Mouse (Mus musculus): ENCODE results near the gene Camk2n1. TPM values are rescaled to one million over a fixed set of nuclear protein-coding genes. Genes with fewer than 3 reads are reported as not detected.
"Not testable (repeated sequence)": the region's sequence is repeated elsewhere in the genome, so short reads cannot be mapped to it uniquely, and the experiment has no call there.

Gene Camk2n1
- polyA plus RNA-seq (2015; fragmentation: Nextera tagmentation; extraction: Ambion mirVana), result 14.3 and 14.8 TPM in 2 replicates

GRCm38 (mm10) chr4:138453753-138454570 is at the start of gene Camk2n1:
TSS of gene Camk2n1 (plus strand) at chr4:138454314.
- peak; percentile 78 for ATAC-seq (ENCODE audit: low FRiP score)
- no peaks in the 10 kb centered on the region for H3K9me3 ChIP-seq
- H3K36me3 ChIP-seq, result no peaks in the 10 kb centered on the region
- H3K4me2 ChIP-seq, result peak within 1 kb of the TSS; percentile 83
- WGBS, result under 1% methylated on average over 40 of the region's 64 CpGs
- H3K27me3 ChIP-seq, result peaks cover 12% of the 10 kb centered on the region; the same call in 1 of the 2 replicates
- peak within 1 kb of the TSS; percentile 97 for H3K9ac ChIP-seq
- peak within 1 kb of the TSS; percentile 96 for H3K4me3 ChIP-seq
- peaks cover 55% of the 10 kb centered on the region for H3K4me1 ChIP-seq (replicated peaks)
- H3K27ac ChIP-seq, result peak within 1 kb of the TSS; percentile 98

GRCm38 (mm10) chr4:138404806-138405205 is 49.3 kb upstream of the Camk2n1 start:
- no peaks in the 10 kb centered on the region for H3K4me1 ChIP-seq (replicated peaks)
- H3K27me3 ChIP-seq, result peaks cover 18% of the 10 kb centered on the region
- H3K9ac ChIP-seq, result no peak overlapping the region
- WGBS, result 3% methylated on average over 2 of the region's 2 CpGs
- no peak overlapping the region for H3K27ac ChIP-seq
- no peak overlapping the region for H3K4me3 ChIP-seq
- no peaks in the 10 kb centered on the region for H3K9me3 ChIP-seq
- no peak overlapping the region for H3K4me2 ChIP-seq
- no peak for ATAC-seq (ENCODE audit: low FRiP score)
- no peaks in the 10 kb centered on the region for H3K36me3 ChIP-seq

- Histone ChIP-seq H3K4me2 (no peak overlapping the region), H3K9me3 (no peaks in the 10 kb centered on the region), H3K36me3 (no peaks in the 10 kb centered on the region), H3K4me1 (replicated peaks) (no peaks in the 10 kb centered on the region), H3K27me3 (peaks cover 33% of the 10 kb centered on the region), H3K4me3 (no peak overlapping the region), H3K27ac (no peak overlapping the region), H3K9ac (no peak overlapping the region)
- no peak for ATAC-seq (ENCODE audit: low FRiP score)
- WGBS, result 88% methylated on average over 12 of the region's 13 CpGs
Observed at GRCm38 (mm10) chr4:138407479-138408194, 46.5 kb upstream of the Camk2n1 start.

GRCm38 (mm10) chr4:138411011-138411410 is 43.1 kb upstream of the Camk2n1 start:
- no peaks in the 10 kb centered on the region for H3K9me3 ChIP-seq
- H3K27me3 ChIP-seq, result peaks cover 35% of the 10 kb centered on the region
- H3K9ac ChIP-seq, result no peak overlapping the region
- ATAC-seq (ENCODE audit: low FRiP score), result no peak
- WGBS, result 10% methylated on average over 5 of the region's 5 CpGs
- H3K4me3 ChIP-seq, result no peak overlapping the region
- peaks cover 12% of the 10 kb centered on the region for H3K4me1 ChIP-seq (replicated peaks)
- no peak overlapping the region for H3K27ac ChIP-seq
- H3K4me2 ChIP-seq, result no peak overlapping the region
- no peaks in the 10 kb centered on the region for H3K36me3 ChIP-seq

- no peak for ATAC-seq (ENCODE audit: low FRiP score)
Observed at GRCm38 (mm10) chr4:138411504-138412121, 42.5 kb upstream of the Camk2n1 start.

GRCm38 (mm10) chr4:138414725-138415124 is 39.4 kb upstream of the Camk2n1 start:
- no peak for ATAC-seq (ENCODE audit: low FRiP score)
- H3K4me2 ChIP-seq, result no peak overlapping the region
- peak overlapping the region; percentile 67 for H3K27ac ChIP-seq

More at GRCm38 (mm10) chr4:138411504-138412121, 42.5 kb upstream of the Camk2n1 start:
- H3K27me3 ChIP-seq, result peaks cover 35% of the 10 kb centered on the region
- 54% methylated on average over 7 of the region's 7 CpGs for WGBS
- no peaks in the 10 kb centered on the region for H3K9me3 ChIP-seq
- no peak overlapping the region for H3K4me3 ChIP-seq
- H3K4me1 ChIP-seq (replicated peaks), result peaks cover 12% of the 10 kb centered on the region
- no peak overlapping the region for H3K4me2 ChIP-seq
- no peaks in the 10 kb centered on the region for H3K36me3 ChIP-seq
- H3K9ac ChIP-seq, result no peak overlapping the region
- no peak overlapping the region for H3K27ac ChIP-seq

GRCm38 (mm10) chr4:138415991-138416390 is 38.1 kb upstream of the Camk2n1 start:
- no peaks in the 10 kb centered on the region for H3K36me3 ChIP-seq
- no peaks in the 10 kb centered on the region for H3K9me3 ChIP-seq
- H3K27me3 ChIP-seq, result peaks cover 33% of the 10 kb centered on the region
- H3K4me1 ChIP-seq (replicated peaks), result peaks cover 18% of the 10 kb centered on the region
- no peak overlapping the region for H3K4me3 ChIP-seq
- 73% methylated on average over 3 of the region's 3 CpGs for WGBS
- no peak for ATAC-seq (ENCODE audit: low FRiP score)
- H3K4me2 ChIP-seq, result no peak overlapping the region
- no peak overlapping the region for H3K27ac ChIP-seq
- no peak overlapping the region for H3K9ac ChIP-seq

More at GRCm38 (mm10) chr4:138414725-138415124, 39.4 kb upstream of the Camk2n1 start:
- Histone ChIP-seq H3K9ac (peak overlapping the region; percentile 36; the same call in 1 of the 2 replicates), H3K36me3 (no peaks in the 10 kb centered on the region), H3K27me3 (peaks cover 39% of the 10 kb centered on the region), H3K4me1 (replicated peaks) (peaks cover 18% of the 10 kb centered on the region), H3K9me3 (no peaks in the 10 kb centered on the region), H3K4me3 (no peak overlapping the region)
- WGBS, result 27% methylated on average over 6 of the region's 6 CpGs

GRCm38 (mm10) chr4:138416414-138416813 is 37.7 kb upstream of the Camk2n1 start:
- H3K36me3 ChIP-seq, result no peaks in the 10 kb centered on the region
- peaks cover 18% of the 10 kb centered on the region for H3K4me1 ChIP-seq (replicated peaks)
- no peak overlapping the region for H3K4me3 ChIP-seq
- H3K9ac ChIP-seq, result no peak overlapping the region
- H3K27ac ChIP-seq, result no peak overlapping the region
- H3K4me2 ChIP-seq, result no peak overlapping the region
- 54% methylated on average over 5 of the region's 5 CpGs for WGBS
- H3K27me3 ChIP-seq, result peaks cover 29% of the 10 kb centered on the region
- ATAC-seq (ENCODE audit: low FRiP score), result no peak
- no peaks in the 10 kb centered on the region for H3K9me3 ChIP-seq

- 79% methylated on average over 4 of the region's 4 CpGs for WGBS
- Histone ChIP-seq H3K36me3 (no peaks in the 10 kb centered on the region), H3K4me3 (no peak overlapping the region), H3K9me3 (no peaks in the 10 kb centered on the region), H3K27me3 (peaks cover 14% of the 10 kb centered on the region), H3K4me1 (replicated peaks) (peaks cover 18% of the 10 kb centered on the region), H3K27ac (no peak overlapping the region), H3K4me2 (no peak overlapping the region), H3K9ac (no peak overlapping the region)
- ATAC-seq (ENCODE audit: low FRiP score), result no peak
Observed at GRCm38 (mm10) chr4:138417882-138418281, 36.2 kb upstream of the Camk2n1 start.

GRCm38 (mm10) chr4:138418340-138418957 is 35.7 kb upstream of the Camk2n1 start:
- Histone ChIP-seq H3K9ac (no peak overlapping the region), H3K27me3 (peaks cover 11% of the 10 kb centered on the region), H3K4me1 (replicated peaks) (peaks cover 18% of the 10 kb centered on the region), H3K9me3 (no peaks in the 10 kb centered on the region), H3K4me2 (no peak overlapping the region), H3K27ac (no peak overlapping the region), H3K4me3 (no peak overlapping the region), H3K36me3 (no peaks in the 10 kb centered on the region)
- ATAC-seq (ENCODE audit: low FRiP score), result no peak
- 57% methylated on average over 11 of the region's 11 CpGs for WGBS

GRCm38 (mm10) chr4:138425028-138425427 is 29.1 kb upstream of the Camk2n1 start:
- 82% methylated on average over 6 of the region's 6 CpGs for WGBS
- no peaks in the 10 kb centered on the region for H3K9me3 ChIP-seq
- ATAC-seq (ENCODE audit: low FRiP score), result no peak
- no peak overlapping the region for H3K4me3 ChIP-seq
- no peak overlapping the region for H3K4me2 ChIP-seq
- H3K27ac ChIP-seq, result no peak overlapping the region
- no peak overlapping the region; the same call in 1 of the 2 replicates for H3K9ac ChIP-seq
- no peaks in the 10 kb centered on the region for H3K36me3 ChIP-seq
- H3K4me1 ChIP-seq (replicated peaks), result peaks cover 3% of the 10 kb centered on the region; the same call in 1 of the 2 replicates
- peaks cover 13% of the 10 kb centered on the region; the same call in 1 of the 2 replicates for H3K27me3 ChIP-seq

- H3K36me3 ChIP-seq; H3K4me2 ChIP-seq; H3K9ac ChIP-seq; H3K27ac ChIP-seq; H3K9me3 ChIP-seq; H3K4me1 ChIP-seq (replicated peaks); ATAC-seq (ENCODE audit: low FRiP score); H3K4me3 ChIP-seq: not testable (repeated sequence)
- WGBS, result 90% methylated on average over 14 of the region's 14 CpGs
- H3K27me3 ChIP-seq, result peaks cover 13% of the 10 kb centered on the region; the same call in 1 of the 2 replicates
Observed at GRCm38 (mm10) chr4:138425604-138426003, 28.5 kb upstream of the Camk2n1 start.
